Mouse (Mus musculus): ENCODE measurements at regions not wholly inside any gene's neighbourhood (a gene's known extent, or its start where the extent isn't known, plus 50 kb on each side); places are given as distances from the start of the nearest gene placed in this dataset.
"Not testable (repeated sequence)": the region's sequence is repeated elsewhere in the genome, so short reads cannot be mapped to it uniquely, and the experiment has no call there.

DNA sequence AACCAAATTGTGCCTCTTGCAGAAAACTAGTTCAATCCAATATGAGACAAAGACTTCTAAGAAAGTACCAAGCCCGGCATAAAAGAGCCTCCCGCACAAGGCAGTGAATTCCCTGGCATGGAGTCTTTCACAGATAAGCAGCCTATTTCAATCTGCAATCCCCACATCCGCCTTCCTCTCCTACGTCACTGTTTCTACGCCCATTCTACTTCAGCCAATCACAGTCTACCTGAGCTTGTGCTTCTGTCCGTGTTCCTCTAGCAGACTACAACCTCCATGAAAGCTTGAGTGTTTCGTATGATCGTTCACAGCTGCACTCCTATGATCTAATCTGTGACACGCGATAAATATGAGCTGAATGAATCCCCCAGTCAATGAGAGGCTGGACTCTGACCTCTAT, 155.6 kb upstream of the Ipo5 start:
- DNase-seq (ENCODE audit: extremely low spot score), result no peak

- no peak for DNase-seq (ENCODE audit: extremely low spot score)
These were observed 152.7 kb upstream of the Ipo5 start for GRCm38 (mm10) chr14:120758200-120758830.

- no peak for DNase-seq (ENCODE audit: extremely low spot score)
These were observed 148.9 kb upstream of the Ipo5 start for GRCm38 (mm10) chr14:120762168-120762567.

DNA sequence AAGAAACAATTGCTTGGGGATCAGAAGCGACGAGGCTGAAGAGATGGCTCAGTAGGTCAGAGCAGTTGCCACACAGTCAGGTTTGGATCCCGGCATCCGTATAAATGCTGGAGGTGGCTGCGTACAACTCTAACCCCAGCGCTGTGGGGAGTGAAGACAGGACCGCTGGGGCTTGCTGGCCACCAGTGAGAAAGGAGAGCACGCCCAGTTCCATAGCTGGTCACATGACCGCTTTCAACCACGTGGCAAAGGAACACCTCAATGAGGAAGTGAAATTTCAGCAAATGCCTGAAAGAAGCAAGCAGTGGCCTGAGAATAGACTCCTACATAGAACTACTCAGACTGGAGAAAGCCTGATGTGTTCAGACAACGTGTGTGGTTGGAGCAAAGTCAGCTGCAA, 148.3 kb upstream of the Ipo5 start:
- no peak for DNase-seq (ENCODE audit: extremely low spot score)

DNA sequence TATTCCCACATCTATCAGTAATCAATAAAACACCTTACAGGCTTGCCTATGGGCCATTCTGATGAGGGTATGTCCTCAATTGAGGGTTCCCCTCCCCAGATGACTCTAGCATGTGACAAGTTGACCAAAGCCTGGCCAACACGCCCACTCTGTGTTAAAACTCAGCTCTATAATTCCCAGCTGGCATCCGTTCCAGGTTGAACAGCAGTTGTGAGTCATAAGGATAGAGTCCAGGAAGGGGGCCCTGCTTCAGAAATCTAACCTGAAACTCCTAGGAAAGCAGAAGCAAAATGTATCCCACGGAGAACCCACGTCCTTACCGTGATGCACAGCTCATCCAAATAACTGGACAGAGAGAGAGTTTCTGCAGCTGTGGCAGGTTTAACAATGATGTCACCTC, 147.2 kb upstream of the Ipo5 start:
- no peak for DNase-seq (ENCODE audit: extremely low spot score)

GRCm38 (mm10) chr14:120764386-120764785, 146.6 kb upstream of the Ipo5 start:
- DNase-seq (ENCODE audit: extremely low spot score), result no peak

GRCm38 (mm10) chr14:120766451-120766850, 144.6 kb upstream of the Ipo5 start:
- DNase-seq (ENCODE audit: extremely low spot score), result no peak

- DNase-seq (ENCODE audit: extremely low spot score), result no peak
These were observed 140.4 kb upstream of the Ipo5 start for GRCm38 (mm10) chr14:120770579-120770978.

DNA sequence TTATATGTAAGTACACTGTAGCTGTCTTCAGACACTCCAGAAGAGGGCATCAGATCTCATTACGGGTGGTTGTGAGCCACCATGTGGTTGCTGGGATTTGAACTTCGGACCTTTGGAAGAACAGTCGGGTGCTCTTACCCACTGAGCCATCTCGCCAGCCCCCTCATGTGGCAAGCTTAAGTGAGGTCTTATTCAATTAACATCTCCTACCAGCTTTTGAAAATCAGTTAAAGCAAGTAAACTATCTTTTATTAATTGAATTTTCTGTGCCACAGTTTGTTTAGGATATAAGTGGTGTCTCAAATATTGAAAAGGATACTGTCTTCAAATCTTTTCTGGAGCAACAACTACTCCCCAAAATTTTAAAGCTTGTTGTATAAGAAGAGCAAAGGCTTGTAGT, 138.0 kb upstream of the Ipo5 start:
- not testable (repeated sequence) for DNase-seq (ENCODE audit: extremely low spot score)

DNA sequence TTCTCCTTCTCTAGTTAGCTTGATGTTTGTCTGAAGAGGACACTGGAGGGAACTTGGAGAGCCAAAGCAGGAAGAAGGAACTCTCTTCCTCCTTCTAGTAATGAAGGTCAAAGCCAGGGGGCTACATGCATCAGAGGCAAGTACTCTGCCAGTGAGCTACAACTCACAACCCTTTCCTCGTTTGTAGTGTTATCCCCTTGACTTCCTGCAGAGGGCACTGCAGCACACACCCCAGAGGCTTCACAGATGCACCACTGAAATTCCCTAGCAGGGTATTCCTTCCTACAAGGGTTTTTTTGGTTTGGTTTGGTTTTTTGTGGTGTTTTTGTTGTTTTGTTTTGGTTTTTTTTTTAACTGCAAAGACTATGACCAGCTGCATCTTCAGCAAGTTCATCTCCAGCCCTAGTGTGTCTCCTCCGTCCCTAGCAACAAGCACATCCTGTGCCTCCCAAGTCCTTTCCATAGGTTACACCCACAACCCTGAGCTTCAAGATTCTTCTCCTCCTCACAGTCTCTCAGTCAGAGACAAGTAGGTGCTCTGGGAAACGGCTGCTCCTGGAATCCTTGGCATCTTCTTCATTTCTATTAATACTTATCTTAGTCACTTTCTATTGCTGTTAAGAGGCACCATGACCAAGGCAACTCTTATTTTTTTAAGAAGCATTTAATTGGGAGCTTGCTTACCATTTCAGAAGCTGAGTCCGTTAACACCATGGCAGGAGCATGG, 119.0 kb upstream of the Ipo5 start:
- no peak for DNase-seq (ENCODE audit: extremely low spot score)

- no peak for DNase-seq (ENCODE audit: extremely low spot score)
These were observed 113.0 kb upstream of the Ipo5 start for GRCm38 (mm10) chr14:120797916-120798490.

DNA sequence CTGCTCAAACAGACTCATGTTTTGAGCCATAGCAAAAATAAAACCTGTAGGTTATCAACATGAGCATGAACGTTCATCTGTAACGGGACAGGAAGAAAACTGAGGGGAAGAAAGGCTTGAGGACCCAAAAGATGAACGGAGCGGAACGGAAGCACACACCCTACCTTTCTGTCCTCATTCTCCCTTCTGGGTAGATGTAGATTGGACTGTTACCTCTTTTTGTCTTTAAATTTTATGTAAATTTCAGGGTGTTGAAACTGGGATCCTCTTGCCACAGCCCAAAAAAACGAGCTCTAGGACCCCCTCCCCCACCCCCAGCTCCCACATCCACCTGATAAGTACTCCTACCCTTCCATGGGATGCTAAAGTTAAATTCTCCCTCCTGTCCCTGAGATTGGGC, 107.8 kb upstream of the Ipo5 start:
- no peak for DNase-seq (ENCODE audit: extremely low spot score)

GRCm38 (mm10) chr14:120803739-120804138, 107.3 kb upstream of the Ipo5 start:
- peak; percentile 73 for DNase-seq (ENCODE audit: extremely low spot score)

- DNase-seq (ENCODE audit: extremely low spot score), result peak; percentile 34
These were observed 106.7 kb upstream of the Ipo5 start for GRCm38 (mm10) chr14:120804183-120804848.

- DNase-seq (ENCODE audit: extremely low spot score), result no peak
These were observed 105.9 kb upstream of the Ipo5 start for GRCm38 (mm10) chr14:120805137-120805536.

DNA sequence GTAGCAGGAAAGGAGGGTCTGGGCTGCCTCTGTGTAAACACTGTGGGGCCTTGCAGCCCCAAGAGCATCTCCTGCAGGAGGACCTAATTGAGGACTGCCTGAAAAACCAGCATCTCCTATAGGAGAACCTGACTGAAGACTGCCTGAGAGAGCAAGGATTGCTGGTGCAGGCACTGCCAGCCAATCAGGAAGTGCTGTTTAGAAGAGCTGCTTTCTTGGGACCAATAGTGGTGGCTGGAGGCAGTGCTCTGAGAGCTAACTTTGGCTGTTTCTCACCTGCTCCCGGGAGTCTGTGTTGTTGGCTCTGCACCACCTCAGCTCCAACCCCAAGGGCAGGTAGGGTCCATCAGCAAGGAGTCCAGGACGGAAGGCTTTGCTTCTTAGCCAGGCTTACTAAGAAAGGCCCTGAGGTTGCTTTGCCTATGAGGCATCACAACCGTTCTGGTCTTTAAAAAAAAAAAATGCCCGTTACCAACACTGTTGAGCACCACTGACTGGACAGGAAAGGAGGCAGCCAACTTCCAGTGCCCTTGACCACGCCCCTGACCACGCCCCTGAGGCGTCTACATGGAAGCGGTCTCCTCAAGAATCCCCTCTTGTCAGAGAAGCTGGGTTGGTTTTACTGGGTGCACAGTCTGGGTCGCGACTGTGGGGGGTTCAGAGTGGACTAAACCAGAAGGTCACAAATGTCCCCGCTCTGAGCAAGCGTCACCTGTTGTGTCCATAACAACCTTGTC, 105.0 kb upstream of the Ipo5 start:
- not testable (repeated sequence) for DNase-seq (ENCODE audit: extremely low spot score)

DNA sequence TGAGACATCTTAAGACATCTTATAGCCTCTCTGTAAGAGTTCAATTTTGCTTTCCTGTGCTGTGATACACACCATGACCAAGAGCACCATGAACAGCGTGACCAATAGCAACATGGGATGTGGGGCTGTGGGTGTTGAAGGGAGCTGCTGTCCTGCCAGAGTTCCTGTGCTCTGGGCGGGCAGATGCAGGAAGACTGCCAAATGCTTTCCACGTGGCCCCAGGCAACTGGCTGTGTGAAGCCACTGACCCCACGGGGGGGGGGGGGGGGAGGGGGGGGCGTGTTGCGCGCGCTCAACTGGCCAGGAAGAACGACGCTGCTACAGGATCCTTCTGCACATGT, 104.5 kb upstream of the Ipo5 start:
- no peak for DNase-seq (ENCODE audit: extremely low spot score)

DNA sequence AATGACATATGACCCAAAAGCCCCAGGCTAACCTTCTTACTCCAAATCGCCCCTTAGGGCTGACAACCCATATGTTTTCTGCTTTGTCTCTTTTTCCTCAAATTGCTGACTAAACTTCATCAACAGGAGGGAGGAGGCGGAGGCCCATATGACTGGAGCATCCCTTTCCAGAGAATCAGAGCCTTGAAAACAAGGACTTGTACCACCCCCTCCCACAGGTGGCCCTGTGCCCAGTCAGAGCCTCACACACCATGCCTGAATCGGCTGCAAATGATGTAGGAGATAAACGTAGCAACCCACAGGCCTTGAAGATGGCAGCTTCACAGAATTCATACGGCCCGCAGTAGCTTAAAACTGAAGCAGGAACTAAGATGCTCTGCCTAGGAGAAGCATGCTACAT, 101.7 kb upstream of the Ipo5 start:
- no peak for DNase-seq (ENCODE audit: extremely low spot score)

GRCm38 (mm10) chr14:120813938-120814337, 97.1 kb upstream of the Ipo5 start:
- no peak for DNase-seq (ENCODE audit: extremely low spot score)

DNA sequence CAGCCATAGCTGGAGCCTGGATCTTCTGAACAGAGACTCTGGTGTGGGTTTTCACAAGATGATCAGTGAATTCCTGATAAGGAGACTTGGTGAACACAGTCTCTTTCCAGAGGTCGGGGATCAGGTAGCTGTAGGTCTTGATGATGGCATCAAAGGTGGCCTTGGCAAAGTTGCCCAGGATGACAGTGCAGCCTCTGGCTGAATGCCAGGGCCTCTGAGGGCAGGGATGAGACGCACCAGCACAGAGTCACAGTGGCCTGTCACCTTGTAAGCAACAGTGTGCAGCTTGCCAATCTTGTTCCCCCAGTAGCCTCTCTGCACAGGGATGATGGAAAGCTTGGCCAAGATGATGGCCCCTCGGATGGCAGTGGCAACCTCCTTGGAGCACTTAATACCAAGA, 95.9 kb upstream of the Ipo5 start:
- DNase-seq (ENCODE audit: extremely low spot score), result not testable (repeated sequence)

- no peak for DNase-seq (ENCODE audit: extremely low spot score)
These were observed 94.5 kb upstream of the Ipo5 start for GRCm38 (mm10) chr14:120816529-120816928.

- no peak for DNase-seq (ENCODE audit: extremely low spot score)
These were observed 84.8 kb upstream of the Ipo5 start for GRCm38 (mm10) chr14:120826187-120826586.

Measured in embryo, embryonic 9.5 days (tissue).